Mouse (Mus musculus): ENCODE data around the gene Abcb6. TPM values are rescaled to one million over a fixed set of nuclear protein-coding genes. Genes with fewer than 3 reads are reported as not detected.

Abcb6 gene
- total RNA-seq, 2 experiments from 2014 or later, result 37.7 to 45.8 TPM

Small RNA genes within 50 kb of the gene (microRNA-seq; reads per million reads assigned to microRNA genes)
- 0 reads per million in 2 experiments for gene Gm27943

Other genes with a start within 250 kb of the Abcb6 start
- 1 to 10 TPM; 3.3 to 3.9 TPM for gene Cfap65, start 244.8 kb downstream of the Abcb6 start, total RNA-seq (2021)
- gene Ihh, start 228.7 kb downstream of the Abcb6 start, total RNA-seq (2021), result under 1 TPM; 0.27 to 0.31 TPM
- 1 to 10 TPM; 2.3 to 2.4 TPM for gene Nhej1, start 55.2 kb downstream of the Abcb6 start, total RNA-seq (2021)
- gene Slc23a3, start 46.5 kb downstream of the Abcb6 start, total RNA-seq (2021), result under 1 TPM in 1 of 2 experiments, not detected in 1; 0.27 TPM
- 10 to 100 TPM; 35.3 to 35.8 TPM for gene Cnppd1, start 37.7 kb downstream of the Abcb6 start, total RNA-seq (2021)
- 100 to 1,000 TPM; 138 to 144 TPM for gene Retreg2, start 37.6 kb downstream of the Abcb6 start, total RNA-seq (2021)
- gene Zfand2b, start 11.7 kb downstream of the Abcb6 start, total RNA-seq (2021), result 10 to 100 TPM; 25.5 to 27.3 TPM
- gene Ankzf1, start 11.8 kb upstream of the Abcb6 start, total RNA-seq (2021), result 10 to 100 TPM; 19.9 to 21.0 TPM
- 100 to 1,000 TPM in 1 of 2 experiments, 10 to 100 TPM in 1; 93.9 to 109 TPM for gene Atg9a, start 11.8 kb upstream of the Abcb6 start, total RNA-seq (2021)
- 10 to 100 TPM; 22.4 to 23.2 TPM for gene Glb1l, start 30.4 kb upstream of the Abcb6 start, total RNA-seq (2021)
- 10 to 100 TPM; 88.8 to 97.7 TPM for gene Stk16, start 30.4 kb upstream of the Abcb6 start, total RNA-seq (2021)
- gene Tuba4a, start 39.5 kb upstream of the Abcb6 start, total RNA-seq (2021), result 100 to 1,000 TPM; 348 to 373 TPM
- not detected for gene A630095N17Rik, start 51.7 kb upstream of the Abcb6 start, total RNA-seq (2021)
- 10 to 100 TPM; 52.9 to 60.9 TPM for gene Dnajb2, start 56.0 kb upstream of the Abcb6 start, total RNA-seq (2021)
- gene Ptprn, start 84.1 kb upstream of the Abcb6 start, total RNA-seq (2021), result 100 to 1,000 TPM; 238 to 251 TPM
- 100 to 1,000 TPM; 108 to 111 TPM for gene Resp18, start 98.0 kb upstream of the Abcb6 start, total RNA-seq (2021)
- 10 to 100 TPM; 59.7 to 66.2 TPM for gene Dnpep, start 137.6 kb upstream of the Abcb6 start, total RNA-seq (2021)
- gene Des, start 179.9 kb upstream of the Abcb6 start, total RNA-seq (2021), result 1 to 10 TPM; 1.2 to 1.8 TPM
- gene Speg, start 194.9 kb upstream of the Abcb6 start, total RNA-seq (2021), result 100 to 1,000 TPM; 164 to 175 TPM

All from layer of hippocampus, postnatal 10 days (tissue).